Mouse (Mus musculus): Measurements from ENCODE around the gene Smdt1.
"Not testable (repeated sequence)": the region's sequence is repeated elsewhere in the genome, so short reads cannot be mapped to it uniquely, and the experiment has no call there.

Gene Smdt1

GRCm38 (mm10) chr15:82343368-82344287 is 4.9 kb downstream of the Smdt1 start:
- no peak for DNase-seq

- no peak for DNase-seq
Observed at GRCm38 (mm10) chr15:82344971-82345370, 6.2 kb downstream of the Smdt1 start.

DNA sequence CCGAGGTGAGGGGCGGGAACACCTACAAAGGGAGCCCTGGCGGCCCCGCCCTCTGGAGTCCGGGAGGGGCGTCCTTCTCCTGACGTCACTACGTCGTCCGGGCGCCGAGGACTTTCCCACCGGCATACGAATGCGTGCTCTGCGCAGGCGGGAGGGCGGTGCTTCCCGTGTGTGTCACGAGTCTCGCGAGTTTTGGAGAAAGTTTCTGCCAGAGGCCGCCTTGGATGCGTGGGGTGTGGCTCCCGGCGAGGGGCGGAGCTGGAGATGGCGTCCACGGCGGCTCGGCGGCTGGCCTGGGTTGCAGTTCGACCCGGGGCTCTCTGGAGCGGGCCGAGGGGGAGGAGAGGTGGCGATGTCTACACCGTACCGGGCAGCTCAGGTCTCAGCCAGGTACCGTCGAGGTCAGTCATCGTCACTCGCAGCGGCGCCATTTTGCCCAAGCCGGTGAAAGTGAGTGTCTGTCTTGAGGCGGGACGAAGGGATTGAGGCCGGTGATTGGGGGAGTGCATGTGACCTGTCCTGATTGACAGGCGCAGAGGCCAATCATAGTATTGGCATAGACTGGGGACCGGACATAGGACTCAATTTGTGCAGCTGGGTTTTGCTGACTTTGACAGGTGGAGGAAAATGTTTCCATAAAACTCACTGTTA is 7.2 kb downstream of the Smdt1 start:
- peak; percentile 98 for DNase-seq

GRCm38 (mm10) chr15:82346580-82347302 is 8.0 kb downstream of the Smdt1 start:
- no peak for DNase-seq

GRCm38 (mm10) chr15:82347303-82347676 is 8.5 kb downstream of the Smdt1 start:
- DNase-seq, result no peak

DNA sequence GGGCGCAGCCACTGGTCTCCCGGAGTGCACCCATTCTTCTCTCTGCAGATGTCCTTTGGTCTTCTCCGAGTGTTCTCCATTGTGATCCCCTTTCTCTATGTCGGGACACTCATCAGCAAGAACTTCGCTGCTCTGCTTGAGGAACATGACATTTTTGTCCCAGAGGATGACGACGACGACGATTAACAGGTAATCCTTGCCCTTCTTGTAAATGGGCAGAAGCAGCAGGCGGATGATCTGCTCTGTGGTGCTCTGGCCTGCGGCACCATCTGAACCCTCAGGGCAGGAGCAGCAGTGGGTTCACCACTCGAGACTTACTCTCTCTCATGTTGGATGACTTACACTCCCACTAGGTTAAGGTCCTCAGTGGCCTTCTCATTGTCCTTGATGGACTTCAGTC is 9.1 kb downstream of the Smdt1 start:
- DNase-seq, result no peak

GRCm38 (mm10) chr15:82348258-82348998 is 9.7 kb downstream of the Smdt1 start:
- no peak for DNase-seq

- DNase-seq, result no peak
Observed at GRCm38 (mm10) chr15:82348999-82349341, 10.2 kb downstream of the Smdt1 start.

DNA sequence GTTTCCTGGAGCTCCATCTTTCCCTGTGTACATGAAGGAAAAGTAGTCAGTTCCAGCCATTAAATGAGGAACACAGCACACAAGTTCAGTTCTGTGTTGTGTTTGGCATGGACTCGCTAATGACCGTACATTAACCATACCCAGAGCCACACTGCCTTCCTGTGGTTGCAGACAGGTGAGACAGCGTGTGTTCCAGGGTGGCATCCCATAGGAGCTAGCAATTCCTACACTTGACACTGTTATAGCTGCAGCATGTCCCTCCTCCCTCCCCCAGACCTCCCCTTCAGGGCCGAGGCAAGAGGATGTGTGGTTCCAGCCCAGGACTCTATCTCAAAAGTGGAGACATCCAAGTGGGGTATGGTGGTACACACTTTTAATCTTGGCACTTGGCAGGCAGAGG is 11.6 kb downstream of the Smdt1 start:
- no peak for DNase-seq

DNA sequence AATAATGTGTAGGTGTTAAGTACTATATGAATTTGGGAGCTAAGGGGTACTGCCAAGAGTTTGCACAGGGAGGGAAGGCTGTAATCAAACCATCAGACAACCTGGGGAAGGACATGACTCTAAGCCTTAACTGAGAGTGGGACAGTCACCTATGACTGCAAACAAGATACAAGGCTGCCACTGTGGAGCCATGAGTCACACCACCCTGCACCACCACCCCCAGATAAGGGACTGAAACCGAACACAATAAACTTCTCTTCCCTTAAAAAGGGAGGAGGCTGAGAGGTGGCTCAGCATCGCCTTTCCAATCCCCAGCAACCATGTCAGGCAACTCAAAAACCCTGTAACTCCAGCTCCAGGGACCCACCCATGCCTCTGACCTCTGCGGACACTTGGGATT is 12.7 kb downstream of the Smdt1 start:
- no peak for DNase-seq

GRCm38 (mm10) chr15:82353078-82353744 is 14.5 kb downstream of the Smdt1 start:
- no peak for DNase-seq

DNA sequence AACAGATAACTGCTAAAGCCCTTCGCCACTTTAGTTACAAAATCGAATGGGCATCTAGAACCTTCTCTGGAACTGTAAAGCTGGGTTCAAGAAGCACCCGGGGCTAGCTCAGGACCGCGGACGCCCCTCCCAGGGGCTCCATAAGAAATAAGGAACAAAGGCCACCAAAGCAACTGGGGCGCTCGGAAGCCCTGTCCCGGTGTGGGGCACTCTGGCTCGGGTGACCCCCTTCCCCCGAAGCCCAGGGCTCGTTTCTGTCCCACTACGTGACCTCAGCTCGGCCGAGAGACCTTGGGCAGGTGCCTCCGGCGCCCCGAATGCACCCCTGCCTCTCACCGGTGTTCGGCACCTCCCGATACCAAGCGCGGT is 15.0 kb downstream of the Smdt1 start:
- no peak for DNase-seq

DNA sequence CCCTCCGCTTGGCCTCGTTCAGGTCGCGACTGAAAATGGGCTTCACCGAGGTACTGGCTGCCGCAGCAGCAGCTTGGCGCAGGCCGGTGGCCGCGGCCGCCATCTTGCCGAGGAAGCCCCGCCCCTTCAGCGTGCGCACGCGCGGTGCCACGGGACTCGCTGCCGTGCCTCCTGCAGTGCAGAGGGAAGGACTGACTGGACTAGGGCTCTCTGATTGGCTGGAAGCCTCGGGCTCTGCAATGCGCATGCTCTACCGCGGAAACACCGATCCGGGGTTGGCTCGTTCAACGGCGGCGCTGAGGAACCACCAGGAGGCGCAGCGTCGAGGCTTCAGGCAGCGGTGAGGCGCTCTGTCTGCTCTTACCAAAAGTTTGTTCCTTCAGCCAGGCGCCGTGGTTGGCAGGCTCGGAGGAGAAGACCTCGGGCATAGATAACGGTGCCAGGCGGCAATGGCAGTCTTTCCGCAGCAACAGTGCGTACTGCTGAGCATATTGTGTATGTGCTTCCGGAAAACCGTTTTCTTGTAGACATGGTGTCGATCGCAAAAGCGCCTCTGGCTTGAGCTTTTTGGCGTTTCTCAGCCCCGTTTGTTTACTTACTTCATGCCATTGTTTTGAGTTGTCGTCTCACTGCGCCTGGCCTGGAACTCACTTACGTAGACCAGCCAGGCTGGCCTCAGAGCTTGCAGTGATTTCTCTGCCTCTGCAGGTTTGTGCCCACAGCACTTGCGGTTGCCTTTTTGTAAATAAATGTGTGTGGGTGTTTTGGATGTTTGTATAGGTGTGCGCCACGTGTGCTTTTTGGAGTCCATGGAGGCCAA is 15.6 kb downstream of the Smdt1 start, which contains the start of gene Ndufa6:
TSS of gene Ndufa6 (minus strand) at position 197 of the 820 bp plus-strand sequence.
- DNase-seq, result peak; percentile 97

- no peak for DNase-seq
Observed at GRCm38 (mm10) chr15:82358431-82359260, 19.9 kb downstream of the Smdt1 start.

DNA sequence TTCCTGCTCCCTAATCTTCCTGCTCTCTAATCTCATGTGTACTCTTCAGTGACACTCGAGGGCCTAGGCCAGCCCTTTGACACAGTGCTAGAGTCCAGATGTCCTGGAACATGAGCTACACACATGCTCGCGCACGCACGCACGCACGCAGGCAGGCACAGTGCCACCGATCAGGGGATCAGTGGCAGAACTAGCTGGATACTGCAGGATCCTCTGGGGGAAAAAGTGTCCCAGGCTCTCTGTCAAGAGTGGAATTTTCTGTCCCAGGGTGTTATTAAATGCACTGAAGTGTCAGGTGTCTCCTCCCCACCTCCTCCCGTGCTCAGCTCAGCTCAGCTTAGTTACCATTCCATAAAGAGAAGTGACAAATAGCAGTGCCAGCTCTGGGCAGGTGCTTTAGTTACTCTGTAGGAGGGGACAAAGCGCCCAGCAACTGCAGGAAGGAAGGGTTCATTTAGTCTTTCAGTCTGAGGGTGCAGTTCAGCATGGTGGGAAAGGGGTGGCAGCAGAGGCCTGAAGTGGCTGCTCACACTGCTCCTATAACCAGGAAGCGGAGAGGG is 22.8 kb downstream of the Smdt1 start:
- no peak for DNase-seq

- DNase-seq, result no peak
Observed at GRCm38 (mm10) chr15:82362234-82362633, 23.5 kb downstream of the Smdt1 start.

DNA sequence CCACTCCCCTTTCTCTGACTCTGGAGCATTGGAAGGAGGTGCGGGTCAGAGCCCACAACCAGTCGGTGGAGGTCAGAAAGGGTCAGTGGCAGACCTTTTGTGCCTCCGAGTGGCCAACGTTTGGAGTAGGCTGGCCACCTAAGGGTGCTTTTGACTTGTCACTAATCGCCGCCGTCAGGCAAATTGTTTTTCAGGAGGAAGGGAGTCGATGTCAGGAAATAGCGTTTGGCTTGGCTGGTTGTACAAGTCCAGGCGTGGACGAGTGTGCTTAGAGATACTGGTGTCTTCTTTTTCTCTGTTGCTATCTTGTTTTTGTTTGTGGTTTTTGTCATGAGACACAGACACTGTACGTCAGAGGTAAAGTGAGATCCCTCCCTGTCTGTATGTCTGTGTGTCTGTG is 25.0 kb downstream of the Smdt1 start:
- DNase-seq, result not testable (repeated sequence)

GRCm38 (mm10) chr15:82364561-82364960 is 25.8 kb downstream of the Smdt1 start:
- not testable (repeated sequence) for DNase-seq

GRCm38 (mm10) chr15:82368146-82368545 is 29.4 kb downstream of the Smdt1 start:
- DNase-seq, result no peak

DNA sequence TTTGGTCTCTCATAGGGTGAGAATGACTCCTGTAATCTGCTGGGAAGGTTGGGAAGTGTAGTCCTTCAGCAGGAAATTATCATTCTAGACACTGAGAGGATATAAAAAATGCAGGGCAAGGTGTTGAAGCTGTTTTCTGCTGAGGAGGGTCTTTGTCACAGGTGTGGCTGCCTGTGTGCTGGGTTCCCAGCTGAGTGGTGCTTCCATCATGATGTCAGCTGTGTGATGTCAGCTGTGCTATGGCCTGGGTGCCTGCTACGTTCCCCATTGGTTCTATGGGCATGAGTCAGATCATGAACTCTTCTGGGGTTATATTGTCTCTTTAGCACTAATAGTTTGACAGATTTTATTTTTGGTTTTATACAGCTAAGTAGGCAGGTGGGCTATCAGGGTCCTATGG is 30.1 kb downstream of the Smdt1 start:
- no peak for DNase-seq
